Mouse (Mus musculus) gastrocnemius, postnatal 36 days (tissue): ENCODE results near the gene Jag1. TPM values are rescaled to one million over a fixed set of nuclear protein-coding genes. Genes with fewer than 3 reads are reported as not detected.

ENCODE experiments used
- DNase-seq, 2 experiments: peaks; one replicate each; pipeline ENCODE4 v3.0.0; 2022
- intact Hi-C: fragments of 180-260 bp; cut with DNase I; formaldehyde crosslinking; loops from one replicate; pipeline ENCODE4 v1.15.1; 2025
- total RNA-seq, 2 experiments: library from RNA; stranded (reverse); gene quantifications; 2 replicates each; pipeline ENCODE4 v1.2.3; 2021

Jag1 gene
- total RNA-seq, 2 experiments from 2014 or later: 5.6 to 6.0 TPM

DNA sequence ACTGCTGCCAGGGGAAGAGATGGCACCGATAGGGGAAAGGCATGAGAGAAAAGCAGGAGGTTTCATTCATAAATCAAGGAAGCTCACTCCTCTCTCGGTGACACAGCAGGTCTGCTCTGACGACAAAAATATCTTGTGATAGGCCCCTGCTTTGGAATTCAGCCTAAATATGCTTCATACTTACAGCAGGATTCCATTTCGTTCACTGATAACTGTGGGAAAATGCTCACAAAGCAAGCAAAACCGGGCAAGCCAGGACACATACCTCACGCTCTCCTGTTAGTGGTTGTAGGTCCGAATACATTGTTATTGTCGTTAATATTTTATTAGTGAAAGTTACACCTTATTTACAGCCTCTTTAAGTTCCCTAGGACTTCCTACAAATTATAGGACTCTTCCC is 8.5 kb downstream of the Jag1 start:
- no peak for DNase-seq
- intact Hi-C loops: no loop called here

DNA sequence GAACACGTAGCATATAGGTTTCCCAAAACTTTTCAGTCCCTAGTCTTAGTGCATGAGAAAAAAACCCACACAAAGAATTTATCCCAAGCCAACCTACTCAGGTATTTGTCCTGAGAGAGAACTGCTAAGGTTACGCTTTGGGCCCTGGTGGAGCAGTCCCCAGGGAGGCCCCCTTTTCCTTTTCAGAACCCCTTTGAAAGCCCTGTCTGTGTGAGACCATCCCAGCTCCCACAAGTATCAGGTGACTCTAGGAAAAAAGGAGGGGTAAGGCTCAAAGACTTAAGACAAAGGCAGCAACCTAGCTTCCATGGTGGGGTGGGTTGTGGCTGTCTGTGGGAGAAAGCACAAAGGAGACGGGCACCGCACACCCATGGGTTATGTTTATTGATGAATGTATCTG is 9.2 kb downstream of the Jag1 start:
- DNase-seq: no peak
- intact Hi-C loops: no loop called here

DNA sequence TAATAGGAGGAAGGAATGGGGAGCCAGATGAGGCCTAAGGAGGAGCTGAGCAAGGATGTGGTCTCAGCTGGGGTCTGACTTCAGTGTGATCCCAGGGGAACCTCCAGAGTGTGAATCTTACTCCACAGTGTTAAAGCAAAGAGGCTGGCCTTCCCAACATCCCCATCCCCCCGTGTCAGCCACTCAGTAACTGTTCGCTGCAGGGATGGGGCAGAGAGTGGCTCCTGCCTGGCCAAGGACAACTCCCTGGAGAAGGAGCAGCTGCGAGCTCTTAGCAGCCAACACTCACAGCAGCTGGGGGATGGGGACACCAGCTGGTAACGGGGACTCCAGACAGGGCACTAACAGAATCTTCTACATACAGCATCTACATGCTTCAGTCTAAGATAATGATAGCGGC is 15.4 kb downstream of the Jag1 start:
- intact Hi-C loops: no loop called here
- peak; percentile 46 to 54 for DNase-seq

DNA sequence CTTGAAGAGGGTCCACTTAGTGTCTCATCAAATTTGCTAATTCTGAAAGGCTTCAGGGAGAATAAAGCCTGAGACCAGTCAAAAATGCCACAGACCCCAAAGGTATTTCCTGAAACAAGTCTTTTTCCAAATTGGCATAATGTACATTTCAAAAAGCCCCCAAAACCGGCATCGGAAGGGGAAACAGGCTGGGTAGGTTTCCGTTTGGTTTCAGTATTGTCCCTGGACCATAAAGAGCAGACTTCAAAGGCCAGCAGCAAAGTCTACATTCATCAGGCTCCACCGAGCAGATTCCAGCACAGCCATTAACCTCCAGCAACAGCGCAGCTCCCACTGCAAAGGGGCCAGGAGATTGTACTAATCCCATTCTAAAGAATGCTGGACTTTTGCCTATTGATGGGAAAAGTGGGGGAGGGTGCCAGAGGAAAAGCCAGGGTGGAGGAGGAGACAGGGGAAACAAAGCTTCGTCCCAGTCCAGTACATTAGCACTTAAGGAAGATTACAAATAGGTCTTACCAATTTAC is 17.2 kb downstream of the Jag1 start:
- intact Hi-C loops: no loop called here
- no peak for DNase-seq

DNA sequence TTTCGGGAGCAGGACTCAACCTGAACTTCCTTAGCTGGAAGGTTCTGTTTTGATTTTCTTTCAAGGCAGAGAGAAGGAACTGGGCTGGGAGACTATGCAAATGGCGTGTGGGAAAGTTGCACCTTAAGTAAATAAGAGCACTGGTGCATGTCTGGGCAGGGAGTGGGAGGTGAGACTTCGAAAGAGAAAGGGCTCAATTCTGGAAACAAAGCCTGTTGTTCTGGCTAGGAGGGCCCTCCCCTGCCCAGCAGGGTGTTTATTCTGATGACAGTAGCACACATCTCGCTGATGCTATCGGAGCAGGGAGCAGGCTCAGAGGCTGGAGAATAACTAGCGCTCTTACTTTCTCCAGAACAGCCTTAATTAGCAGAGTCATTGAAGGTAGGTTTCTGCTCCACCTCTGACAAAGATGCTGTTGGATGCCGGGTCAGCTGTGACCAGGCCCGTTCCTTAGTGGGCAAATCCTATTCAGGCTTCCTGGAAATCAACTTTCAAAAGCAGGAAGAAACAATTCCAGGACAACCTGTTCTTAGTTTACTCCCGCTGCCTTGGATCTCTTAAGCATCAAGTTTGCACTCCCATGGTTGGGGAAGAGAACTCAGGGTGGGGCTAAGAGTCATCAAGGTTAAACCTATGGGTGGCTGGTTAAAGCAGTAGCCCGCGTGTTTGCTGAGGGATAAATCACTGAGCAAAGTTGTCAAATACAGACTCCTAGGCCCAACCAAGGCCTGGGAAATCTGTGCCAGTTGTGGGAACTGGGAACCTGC is 18.0 kb downstream of the Jag1 start:
- intact Hi-C loops: no loop called here
- no peak for DNase-seq

DNA sequence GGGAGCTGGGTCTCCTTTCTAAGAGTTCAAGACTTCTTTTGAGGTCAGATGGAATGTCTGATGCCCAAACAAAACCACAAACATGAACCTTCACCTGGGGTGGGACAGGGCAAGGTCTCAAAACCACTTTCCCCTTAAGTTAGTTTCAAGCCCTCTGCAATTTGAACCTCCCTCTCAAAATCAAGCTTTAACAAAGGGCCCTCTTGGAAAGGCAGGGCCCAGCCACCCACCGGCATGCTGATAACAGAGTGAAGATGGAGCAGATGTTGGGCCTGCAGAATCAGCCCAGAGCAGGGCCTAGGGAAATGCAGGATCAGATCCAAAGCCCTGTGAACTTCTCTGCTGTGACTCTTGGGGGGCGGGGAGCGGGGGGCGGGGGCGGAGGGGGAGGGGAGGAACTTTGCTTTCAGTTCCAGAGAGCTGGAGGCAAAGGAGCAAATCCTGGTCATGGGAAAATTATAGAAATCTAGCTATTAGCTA is 19.4 kb downstream of the Jag1 start:
- intact Hi-C loops: no loop called here
- no peak for DNase-seq

DNA sequence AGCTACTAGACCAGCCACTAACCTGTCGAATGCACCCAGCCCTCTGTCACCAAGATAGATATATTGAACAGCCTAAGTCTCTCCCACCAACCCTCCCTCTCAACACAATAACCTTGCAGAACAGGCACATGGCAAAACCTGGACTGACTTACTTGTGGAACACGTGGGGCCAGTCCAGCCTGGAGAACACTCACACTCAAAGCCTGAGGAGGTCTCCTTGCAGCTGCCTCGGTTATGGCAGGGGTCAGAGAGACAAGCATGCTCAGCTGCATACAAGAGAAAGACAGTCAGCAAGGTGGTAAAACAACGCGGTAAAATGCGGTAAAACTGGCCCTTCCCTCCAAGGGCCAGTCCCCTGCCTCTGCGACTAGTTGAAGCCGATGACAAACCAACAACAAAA is 22.1 kb downstream of the Jag1 start:
- intact Hi-C loops: no loop called here
- DNase-seq: no peak

DNA sequence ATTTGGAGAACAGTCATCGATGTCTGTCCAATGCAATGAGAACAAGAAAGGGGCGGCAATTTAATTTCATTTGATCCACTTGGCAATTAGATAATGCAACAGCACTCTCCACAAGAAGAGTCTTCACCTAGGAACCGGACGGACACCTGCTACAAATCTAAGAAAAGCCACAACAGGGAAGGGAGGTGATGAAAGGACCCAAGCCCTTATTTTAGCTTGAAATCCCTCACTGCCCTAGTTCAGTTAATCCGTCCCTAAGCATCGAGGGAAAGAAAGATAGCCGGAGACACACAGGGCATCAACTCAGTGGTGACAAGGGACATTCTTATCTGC is 23.2 kb downstream of the Jag1 start:
- no peak for DNase-seq
- intact Hi-C loops: no loop called here

DNA sequence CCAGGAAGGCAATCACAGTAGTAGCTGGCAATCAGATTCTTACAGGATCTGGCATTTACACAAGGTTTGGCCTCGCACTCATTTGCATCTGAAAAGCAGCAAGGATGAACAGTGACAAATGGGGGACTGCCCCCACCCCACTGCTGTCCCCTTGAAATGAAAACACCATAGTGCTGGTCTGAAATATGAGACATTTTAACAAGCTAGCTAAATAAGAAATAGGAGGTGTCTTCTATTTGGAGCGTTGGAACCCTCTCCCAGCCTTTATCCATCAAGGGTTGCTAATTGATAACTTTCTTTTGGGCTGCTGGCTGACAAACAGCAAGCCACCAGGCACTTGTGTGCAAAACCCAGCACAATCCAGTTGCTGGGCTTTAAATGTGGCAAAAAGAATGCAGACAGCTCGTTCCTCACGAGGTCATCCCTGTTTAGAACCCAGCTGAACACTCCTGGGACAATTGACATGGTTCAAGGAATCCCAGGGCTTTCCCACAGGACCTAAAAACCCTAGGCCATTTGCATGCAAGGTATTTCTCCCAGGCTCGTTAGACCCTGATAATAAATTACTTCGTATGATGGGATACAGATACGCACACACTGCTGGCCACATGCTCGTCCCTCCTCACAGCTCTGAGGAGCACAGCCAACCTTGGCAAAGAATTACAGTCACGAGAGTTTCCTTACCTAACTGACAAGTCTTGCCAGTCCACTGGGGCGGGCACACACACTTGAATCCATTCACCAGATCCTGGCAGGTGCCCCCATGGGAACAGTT is 23.7 kb downstream of the Jag1 start:
- no peak for DNase-seq
- intact Hi-C loops: no loop called here

DNA sequence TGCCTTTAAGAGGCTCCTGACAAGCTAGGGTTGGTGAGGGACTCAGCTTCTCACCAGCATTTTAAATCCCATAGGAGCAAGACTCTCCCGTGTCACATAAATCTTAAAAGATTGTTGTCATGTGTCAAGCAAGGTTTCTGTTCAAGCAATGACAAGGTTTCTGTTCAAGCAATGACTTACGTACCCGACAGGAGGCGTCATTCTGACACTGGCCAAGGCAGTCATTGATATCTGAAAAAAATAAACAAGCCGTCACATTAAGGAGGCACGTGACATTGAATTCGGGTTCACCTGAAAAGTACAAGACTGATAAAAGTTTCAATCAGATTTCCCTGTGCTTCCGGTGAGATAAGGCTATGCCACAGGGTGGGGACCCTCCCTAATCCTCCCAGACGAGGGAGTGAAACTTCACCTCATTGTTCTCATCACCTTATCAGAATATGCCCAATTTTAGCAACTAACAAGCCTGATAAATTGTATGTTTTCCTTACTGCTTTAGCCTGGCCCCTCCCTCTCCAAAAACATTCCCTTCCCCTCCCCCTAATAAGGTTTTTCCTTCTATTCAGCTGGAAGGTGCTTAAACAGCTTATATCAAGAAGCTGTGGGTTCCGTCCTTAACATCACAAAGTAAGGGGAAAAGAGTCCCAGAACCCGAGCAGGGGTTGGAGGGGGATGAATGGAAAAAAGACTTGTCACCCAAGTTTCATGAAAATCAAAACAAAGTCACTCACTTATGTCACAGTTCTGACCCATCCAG is 24.5 kb downstream of the Jag1 start:
- DNase-seq: no peak
- intact Hi-C loops: no loop called here

DNA sequence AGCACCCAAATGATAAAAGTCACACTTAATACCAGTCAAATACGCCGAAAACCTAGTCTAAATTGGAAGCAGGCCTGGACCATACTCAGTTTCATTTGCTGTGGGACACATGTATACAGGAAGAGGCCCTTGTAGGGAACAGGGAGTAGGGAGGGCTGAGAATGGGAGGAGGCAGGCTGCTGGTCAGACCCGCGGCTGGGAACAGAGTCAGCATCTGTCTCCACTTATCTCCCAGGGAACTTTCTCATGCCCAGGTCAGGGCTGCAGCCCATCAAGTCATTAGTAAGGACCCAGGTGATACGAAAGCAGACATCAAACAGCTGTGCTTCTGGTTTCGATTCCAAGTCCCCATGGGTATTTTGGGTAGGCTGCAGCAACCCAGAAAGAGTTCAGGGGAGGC is 28.7 kb downstream of the Jag1 start:
- intact Hi-C loops: no loop called here
- no peak for DNase-seq

DNA sequence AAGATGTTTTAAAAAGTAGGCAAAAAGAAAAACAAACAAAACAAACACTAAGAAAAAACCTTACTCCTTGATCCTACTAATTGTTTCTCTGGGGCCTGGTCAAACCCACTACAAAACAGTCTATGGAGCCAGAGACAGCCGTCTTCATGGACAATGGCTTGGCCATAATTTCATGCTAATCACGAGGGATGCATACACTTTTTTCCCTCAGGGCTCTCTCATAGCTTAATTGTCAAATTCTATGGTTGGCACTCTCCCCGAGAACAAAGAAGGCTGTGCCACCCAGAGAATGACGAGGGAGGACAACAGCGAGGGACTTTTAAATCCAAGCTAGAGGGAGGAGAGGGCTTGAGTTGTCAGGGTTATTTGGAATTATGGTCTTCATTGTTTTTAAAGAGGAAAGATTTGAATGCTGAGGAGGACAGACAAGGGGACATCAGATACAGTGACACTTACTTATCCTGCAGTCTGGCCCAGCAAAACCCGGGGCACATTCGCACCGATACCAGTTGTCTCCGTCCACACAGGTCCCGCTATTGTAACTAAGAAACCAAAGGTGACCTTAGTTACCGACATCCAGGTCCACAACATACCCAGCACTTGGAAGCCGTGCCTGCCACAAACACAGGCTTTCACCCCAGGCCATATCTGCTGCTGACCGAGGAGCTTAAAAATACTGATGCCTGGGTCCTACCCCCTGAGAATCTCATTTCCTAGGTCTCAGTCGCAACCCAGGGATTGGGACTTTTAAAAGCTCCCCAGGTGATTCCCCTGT is 29.6 kb downstream of the Jag1 start:
- intact Hi-C loops: no loop called here
- no peak for DNase-seq

DNA sequence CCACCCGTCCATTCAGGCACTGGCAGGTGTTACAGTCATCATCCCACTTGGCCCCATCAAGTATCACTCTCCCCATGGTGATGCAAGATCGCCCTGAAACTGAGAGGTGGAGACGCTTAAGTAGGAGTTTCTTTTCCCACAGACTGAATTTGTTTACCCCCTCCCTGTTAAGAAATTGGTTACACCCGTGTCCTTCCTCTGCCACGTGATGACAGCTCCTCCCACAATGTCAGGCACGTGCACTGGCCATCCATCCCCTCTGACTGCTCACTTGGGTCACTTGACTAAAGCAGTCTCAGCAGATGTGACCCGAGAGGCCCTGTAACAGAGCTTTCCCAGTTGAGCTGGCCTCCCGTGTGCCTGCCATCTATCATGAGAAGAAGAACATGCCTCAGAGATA is 31.2 kb downstream of the Jag1 start:
- no peak for DNase-seq

DNA sequence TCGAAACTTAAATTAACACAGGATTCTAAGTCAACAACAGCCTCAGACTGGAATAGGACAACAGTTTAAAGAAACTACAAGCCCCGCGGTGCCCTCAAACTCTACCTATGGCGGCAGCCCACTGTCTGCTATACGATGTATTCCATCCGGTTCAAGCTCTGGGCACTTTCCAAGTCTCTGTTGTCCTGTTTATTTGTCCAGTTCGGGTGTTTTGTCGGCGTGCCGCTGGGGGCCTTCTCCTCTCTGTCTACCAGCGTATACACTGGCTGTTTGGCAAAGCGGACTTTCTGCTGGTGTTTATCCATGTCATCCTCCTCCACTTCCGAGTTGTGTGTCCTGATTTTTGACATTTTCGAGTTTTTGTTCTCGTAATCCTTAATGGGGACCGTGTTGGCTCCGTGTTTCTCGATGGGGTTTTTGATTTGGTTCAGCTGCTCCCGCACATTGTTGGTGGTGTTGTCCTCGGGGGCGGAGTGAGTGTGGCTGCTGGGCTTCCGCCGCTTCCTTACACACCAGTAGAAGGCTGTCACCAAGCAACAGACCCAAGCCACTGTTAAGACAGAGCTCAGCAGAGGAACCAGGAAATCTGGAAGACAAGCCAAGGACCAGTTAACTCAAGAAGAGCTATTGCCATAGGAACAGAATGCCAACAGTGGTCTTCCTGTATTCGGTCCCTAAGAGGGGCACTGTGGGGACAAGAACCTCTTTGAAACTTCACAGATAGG is 33.4 kb downstream of the Jag1 start:
- intact Hi-C loops: no loop called here
- DNase-seq: no peak

More for the DNA sequence above, 31.2 kb downstream of the Jag1 start:
- intact Hi-C loops: no loop called here

DNA sequence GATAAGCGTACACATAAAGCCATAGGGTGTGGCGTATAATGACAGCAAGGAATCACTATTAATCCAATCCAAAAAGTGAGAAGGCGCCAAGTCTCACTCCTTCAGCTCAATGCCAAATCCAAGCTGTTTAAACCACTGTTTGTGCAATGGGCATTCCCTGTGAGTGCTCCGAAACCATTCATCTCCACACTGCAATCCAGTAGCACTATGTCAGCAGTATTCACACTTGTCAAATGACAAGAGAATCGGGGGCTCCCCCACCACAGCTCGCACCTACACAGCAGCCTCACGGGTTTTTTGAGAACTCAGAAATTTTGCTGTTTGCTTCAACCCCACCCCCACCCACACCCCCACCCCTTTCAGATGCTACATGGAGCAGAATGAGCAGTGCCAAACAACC is 35.4 kb downstream of the Jag1 start:
- intact Hi-C loops: no loop called here
- DNase-seq: no peak

DNA sequence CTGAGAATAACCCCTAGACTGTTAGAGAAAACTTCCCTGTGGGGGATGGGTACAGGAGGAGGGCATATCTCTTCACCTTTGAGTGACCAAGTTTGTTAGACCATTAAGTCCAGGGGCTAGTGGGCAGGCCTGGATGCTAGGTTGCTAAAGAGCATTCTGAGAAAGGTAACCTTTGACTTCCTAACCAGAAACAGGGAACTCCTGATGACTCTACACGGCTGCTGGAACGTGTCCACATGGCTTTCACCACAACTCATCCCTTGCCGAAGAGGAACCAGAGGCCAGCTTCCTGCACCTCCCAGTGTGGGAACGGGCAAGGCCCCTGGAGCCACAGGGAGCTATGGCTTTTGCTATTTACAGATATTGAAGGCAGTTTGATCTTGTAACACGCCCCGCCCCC is 36.0 kb downstream of the Jag1 start:
- intact Hi-C loops: no loop called here
- no peak for DNase-seq

DNA sequence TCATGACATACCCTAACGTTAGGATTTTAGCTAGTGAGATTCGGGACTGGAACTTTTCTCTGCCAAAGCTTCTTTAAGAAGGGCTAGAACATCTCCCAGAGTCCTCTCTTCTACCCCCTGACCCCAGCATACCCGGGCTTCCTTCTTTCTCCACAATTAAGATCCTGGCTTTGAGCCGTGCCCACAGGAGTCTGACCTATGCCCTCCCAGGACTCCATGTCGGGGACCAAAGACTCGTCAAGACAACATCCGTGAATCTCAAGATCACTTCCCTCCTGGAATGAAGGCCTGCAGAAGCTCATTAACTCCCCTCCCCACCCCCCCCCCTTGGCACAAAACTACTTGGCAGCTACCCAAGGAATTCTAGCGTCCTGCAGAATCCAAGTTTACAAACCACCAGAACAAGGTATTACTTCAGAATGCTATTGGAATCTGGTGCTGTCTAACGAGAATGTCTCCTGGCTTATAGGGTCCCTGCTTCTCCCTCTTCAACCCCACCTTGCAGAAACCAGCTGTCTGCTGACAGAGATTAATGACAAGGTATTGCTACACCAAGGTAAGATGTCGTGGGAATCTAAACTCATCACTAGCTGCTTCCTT is 36.6 kb downstream of the Jag1 start:
- intact Hi-C loops: no loop called here
- DNase-seq: no peak

DNA sequence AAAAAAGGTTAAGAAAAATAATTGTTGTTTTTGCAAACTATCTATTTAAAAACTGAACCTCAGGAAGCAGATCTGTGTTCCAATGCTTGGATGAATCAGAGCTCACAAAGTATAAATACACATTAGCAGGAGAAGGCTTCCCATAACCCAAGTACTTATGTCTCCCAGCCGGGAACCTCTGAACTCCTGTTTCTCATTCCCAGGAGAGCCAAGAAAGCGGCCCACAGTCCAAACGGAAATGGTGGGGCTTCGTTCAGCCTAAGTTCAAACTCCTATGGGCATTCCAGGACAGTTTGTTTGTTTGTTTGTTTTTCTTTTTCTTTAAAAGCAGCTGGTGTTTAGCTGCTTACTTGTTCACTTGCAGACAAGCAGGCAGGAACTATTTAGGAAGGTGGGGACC is 37.7 kb downstream of the Jag1 start:
- intact Hi-C loops: no loop called here

DNA sequence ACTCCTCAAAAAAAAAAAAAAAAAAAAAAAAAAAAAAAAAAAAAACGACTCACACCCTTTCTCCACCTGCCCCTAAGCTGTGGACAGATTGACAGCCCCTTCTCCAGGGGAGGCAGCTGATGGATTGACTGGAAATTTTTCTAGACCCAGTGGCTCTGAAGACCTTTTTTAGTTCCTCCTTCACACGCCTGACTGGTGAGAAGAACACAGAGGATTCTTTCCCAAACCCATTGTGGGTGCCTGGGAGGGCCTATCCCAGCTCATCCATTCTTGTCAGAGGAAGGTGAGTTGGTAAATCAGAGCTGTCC is 42.2 kb downstream of the Jag1 start:
- no peak for DNase-seq
- intact Hi-C loops: no loop called here

More for the DNA sequence above, 37.7 kb downstream of the Jag1 start:
- no peak for DNase-seq
